Mouse (Mus musculus) cerebellum, adult 2 months (tissue): ENCODE results near the gene Ect2l.

Experiments
- CTCF ChIP-seq: fragments of 200-500 bp; IDR thresholded peaks from 2 replicates; pipeline ENCODE4 v1.5.1; 2011; ENCODE audit warnings: low read depth, mild to moderate bottlenecking, control low read depth, low read length, moderate library complexity, borderline replicate concordance; ENCODE audit not compliant: insufficient read depth
- POLR2A ChIP-seq: fragments of 200-500 bp; IDR thresholded peaks from 2 replicates; pipeline ENCODE4 v1.6.1; 2011; ENCODE audit warnings: low read length, control low read depth, borderline replicate concordance; ENCODE audit not compliant: insufficient read depth

DNA sequence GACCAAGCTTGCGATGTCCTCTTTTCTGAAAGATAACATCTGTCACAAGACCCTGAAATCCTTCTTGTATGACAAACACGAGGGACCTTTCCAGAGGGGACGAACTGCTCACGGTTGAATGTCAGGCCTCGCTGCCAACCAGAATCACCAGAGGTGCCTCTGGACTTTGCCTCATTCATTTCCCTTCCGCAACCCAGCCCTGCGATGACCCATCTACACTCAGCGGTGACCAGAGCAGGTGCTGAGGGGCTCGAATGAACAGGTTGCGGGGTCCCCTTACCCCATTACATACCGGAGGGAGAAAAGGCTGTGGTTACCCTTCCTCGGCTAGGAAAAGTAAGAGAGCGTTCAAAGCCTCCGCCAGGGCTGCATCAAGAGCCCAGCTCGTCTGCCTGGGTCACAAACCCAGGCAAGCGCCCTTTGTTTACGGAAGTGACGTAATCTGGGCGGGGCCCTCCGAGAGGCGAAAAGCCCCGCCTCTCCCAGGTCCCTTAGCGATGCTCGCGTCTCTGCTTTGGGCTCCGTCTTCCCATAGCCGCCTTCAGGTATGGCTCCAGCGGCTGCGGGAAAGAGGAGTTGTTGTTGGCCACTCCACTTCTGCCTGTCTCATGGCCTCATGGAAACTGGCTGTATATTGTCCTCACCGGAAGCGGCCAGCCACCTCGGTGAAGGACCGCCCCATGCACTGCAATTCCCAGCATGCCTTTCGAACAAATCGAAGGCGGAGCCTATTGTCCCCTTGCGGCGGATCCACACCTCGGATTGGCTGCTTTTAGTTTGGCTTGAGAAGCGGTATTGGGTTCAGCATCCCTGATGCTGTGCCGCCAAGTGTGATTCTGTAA, 24.1 kb upstream of the Ect2l start, which contains the start of gene Ccdc28a:
- TF ChIP-seq POLR2A (peak; percentile 86), CTCF (no peak)
